Mouse (Mus musculus): ENCODE results near the gene Arhgap30. TPM values are rescaled to one million over a fixed set of nuclear protein-coding genes. Genes with fewer than 3 reads are reported as not detected.

Arhgap30 gene
- polyA plus RNA-seq, 1 experiment from 2014 or later: 1.3 TPM

DNA sequence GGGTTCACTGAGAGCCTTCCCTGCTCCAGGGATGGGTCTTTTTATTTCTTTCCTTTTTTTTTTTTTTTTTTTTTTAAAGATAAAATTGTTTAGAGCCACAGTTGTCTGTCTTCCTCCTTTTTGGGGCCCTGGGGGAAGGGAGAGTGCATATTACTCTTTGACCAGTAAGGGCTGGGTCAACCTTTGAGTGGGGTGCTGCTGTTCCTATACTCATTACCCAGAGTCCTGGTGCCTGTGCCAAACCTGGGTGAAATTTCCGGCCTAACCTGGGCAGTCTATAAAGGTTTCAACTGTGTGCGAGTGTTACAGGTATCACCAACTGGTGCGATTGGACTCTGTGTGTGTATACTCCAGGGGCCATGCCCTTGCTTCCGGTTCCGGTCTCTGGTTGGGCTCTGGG, 29.9 kb downstream of the Arhgap30 start, which contains the start of gene Tstd1:
TSS of gene Tstd1 (plus strand) at position 213 of the 400 bp plus-strand sequence.
- peak; percentile 41; the same call in 1 of the 2 replicates for ATAC-seq
- H3K27me3 ChIP-seq (replicated peaks; ENCODE audit: control insufficient read depth, insufficient read depth, low read length): no peaks in the 10 kb centered on the region
- no peaks in the 10 kb centered on the region for H3K4me1 ChIP-seq (replicated peaks; ENCODE audit: control insufficient read depth, insufficient read depth, low read length)
- no peaks in the 10 kb centered on the region for H3K9me3 ChIP-seq (ENCODE audit: control insufficient read depth)
- TF ChIP-seq CTCF (IDR thresholded peaks at IDR 0.05; ENCODE audit: low read depth): no peak
- WGBS: 83% methylated on average over 5 of the region's 5 CpGs
- no peak within 1 kb of the TSS for H3K9ac ChIP-seq (ENCODE audit: low read depth, low read length)
- peaks cover 55% of the 10 kb centered on the region for H3K36me3 ChIP-seq (ENCODE audit: control insufficient read depth, insufficient read depth)
- no peak within 1 kb of the TSS for H3K4me3 ChIP-seq (ENCODE audit: low read depth, low read length)
- no peak within 1 kb of the TSS for H3K4me2 ChIP-seq (replicated peaks; ENCODE audit: low read depth)
- H3K27ac ChIP-seq (ENCODE audit: low read depth, low read length): no peak within 1 kb of the TSS

DNA sequence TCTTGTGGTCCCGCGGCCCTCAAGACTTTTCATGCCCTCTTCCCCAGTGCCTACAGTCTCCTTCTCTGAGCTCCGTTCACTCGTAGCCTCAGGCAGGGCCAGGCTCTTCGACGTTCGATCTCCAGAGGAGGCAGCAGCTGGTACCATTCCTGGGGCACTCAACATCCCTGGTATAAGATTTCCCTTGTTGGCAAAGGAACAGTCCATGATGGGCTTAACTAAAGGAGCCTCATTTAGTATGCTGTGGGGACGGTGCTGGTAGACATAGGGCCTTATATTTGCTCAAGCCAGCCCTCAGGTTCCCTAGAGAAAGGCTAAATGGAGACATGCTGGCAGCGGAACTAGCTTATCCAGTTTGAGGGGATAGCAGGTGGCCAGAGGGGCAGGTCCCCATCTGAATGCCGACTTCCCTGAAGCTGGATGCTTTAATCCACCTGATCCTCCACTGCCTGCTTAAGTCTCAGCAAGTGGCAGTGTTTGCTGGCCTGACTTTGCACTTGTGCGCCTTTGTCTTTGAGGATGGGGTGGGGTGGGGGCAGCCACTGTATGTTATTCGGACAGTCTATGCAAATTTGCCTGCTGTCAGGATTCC, 30.6 kb downstream of the Arhgap30 start:
- TF ChIP-seq CTCF (IDR thresholded peaks at IDR 0.05; ENCODE audit: low read depth): no peak
- Histone ChIP-seq H3K4me1 (replicated peaks; ENCODE audit: control insufficient read depth, insufficient read depth, low read length) (no peaks in the 10 kb centered on the region), H3K4me2 (replicated peaks; ENCODE audit: low read depth) (no peak overlapping the region), H3K27ac (ENCODE audit: low read depth, low read length) (no peak overlapping the region), H3K27me3 (replicated peaks; ENCODE audit: control insufficient read depth, insufficient read depth, low read length) (no peaks in the 10 kb centered on the region), H3K36me3 (ENCODE audit: control insufficient read depth, insufficient read depth) (peaks cover 55% of the 10 kb centered on the region), H3K4me3 (ENCODE audit: low read depth, low read length) (no peak overlapping the region), H3K9ac (ENCODE audit: low read depth, low read length) (no peak overlapping the region), H3K9me3 (ENCODE audit: control insufficient read depth) (no peaks in the 10 kb centered on the region)
- ATAC-seq: no peak
- 76% methylated on average over 12 of the region's 12 CpGs for WGBS

DNA sequence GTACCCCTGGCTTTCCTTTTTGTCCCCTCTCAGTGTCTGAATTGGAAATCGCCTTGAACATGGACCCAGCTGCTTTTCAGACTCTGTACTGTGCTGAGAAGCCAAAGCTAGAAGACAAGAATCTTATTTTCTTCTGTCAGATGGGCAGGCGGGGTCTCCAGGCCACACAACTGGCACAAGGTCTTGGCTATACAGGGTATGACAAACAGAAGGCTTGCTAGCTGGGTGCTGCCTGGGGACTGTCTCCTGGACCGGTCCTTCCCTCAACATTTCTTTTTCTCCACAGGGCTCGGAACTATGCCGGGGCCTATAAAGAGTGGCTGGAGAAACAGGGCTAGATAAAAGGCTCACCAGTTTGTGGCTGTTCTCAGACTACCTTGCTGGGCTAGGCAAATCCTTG, 31.2 kb downstream of the Arhgap30 start:
- TF ChIP-seq CTCF (IDR thresholded peaks at IDR 0.05; ENCODE audit: low read depth): no peak
- no peak for ATAC-seq
- WGBS: 89% methylated on average over 5 of the region's 5 CpGs
- Histone ChIP-seq H3K9ac (ENCODE audit: low read depth, low read length) (no peak overlapping the region), H3K4me1 (replicated peaks; ENCODE audit: control insufficient read depth, insufficient read depth, low read length) (no peaks in the 10 kb centered on the region), H3K4me3 (ENCODE audit: low read depth, low read length) (no peak overlapping the region), H3K9me3 (ENCODE audit: control insufficient read depth) (no peaks in the 10 kb centered on the region), H3K36me3 (ENCODE audit: control insufficient read depth, insufficient read depth) (peaks cover 55% of the 10 kb centered on the region), H3K27ac (ENCODE audit: low read depth, low read length) (no peak overlapping the region), H3K27me3 (replicated peaks; ENCODE audit: control insufficient read depth, insufficient read depth, low read length) (no peaks in the 10 kb centered on the region), H3K4me2 (replicated peaks; ENCODE audit: low read depth) (no peak overlapping the region)

DNA sequence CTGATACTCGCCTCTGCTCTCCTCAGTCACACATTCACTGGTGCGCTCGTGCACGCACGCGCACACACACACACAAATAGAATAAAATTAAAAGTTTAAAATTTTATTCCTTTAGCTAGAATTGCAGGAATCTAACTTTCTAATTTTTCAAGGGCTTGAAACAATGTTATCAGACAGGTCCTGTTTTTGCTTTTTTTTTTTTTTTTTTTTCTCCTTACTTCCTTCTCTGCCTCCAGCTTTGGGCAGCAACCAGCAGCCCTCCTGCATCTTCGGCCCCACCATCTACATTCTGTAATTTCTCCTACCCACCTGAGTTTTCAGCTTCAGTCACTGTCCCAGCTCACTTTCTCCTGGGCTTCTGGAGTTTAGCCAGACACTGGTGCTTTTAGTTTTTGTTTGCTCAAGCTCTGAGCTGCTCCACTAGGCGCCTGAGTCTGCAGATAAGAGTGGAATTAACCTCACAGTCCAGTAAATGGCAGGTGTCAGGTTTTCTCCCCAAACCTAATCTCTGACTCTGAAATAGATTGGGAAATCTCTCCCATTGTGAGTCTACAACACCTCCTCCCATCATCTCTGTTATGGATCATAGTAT, 33.8 kb downstream of the Arhgap30 start:
- ATAC-seq: no peak
- Histone ChIP-seq H3K4me3 (ENCODE audit: low read depth, low read length) (no peak overlapping the region), H3K27me3 (replicated peaks; ENCODE audit: control insufficient read depth, insufficient read depth, low read length) (no peaks in the 10 kb centered on the region), H3K36me3 (ENCODE audit: control insufficient read depth, insufficient read depth) (peaks cover 31% of the 10 kb centered on the region), H3K9me3 (ENCODE audit: control insufficient read depth) (no peaks in the 10 kb centered on the region), H3K27ac (ENCODE audit: low read depth, low read length) (no peak overlapping the region), H3K4me2 (replicated peaks; ENCODE audit: low read depth) (no peak overlapping the region), H3K9ac (ENCODE audit: low read depth, low read length) (no peak overlapping the region), H3K4me1 (replicated peaks; ENCODE audit: control insufficient read depth, insufficient read depth, low read length) (no peaks in the 10 kb centered on the region)
- 70% methylated on average over 8 of the region's 8 CpGs for WGBS
- no peak for TF ChIP-seq CTCF (IDR thresholded peaks at IDR 0.05; ENCODE audit: low read depth)

DNA sequence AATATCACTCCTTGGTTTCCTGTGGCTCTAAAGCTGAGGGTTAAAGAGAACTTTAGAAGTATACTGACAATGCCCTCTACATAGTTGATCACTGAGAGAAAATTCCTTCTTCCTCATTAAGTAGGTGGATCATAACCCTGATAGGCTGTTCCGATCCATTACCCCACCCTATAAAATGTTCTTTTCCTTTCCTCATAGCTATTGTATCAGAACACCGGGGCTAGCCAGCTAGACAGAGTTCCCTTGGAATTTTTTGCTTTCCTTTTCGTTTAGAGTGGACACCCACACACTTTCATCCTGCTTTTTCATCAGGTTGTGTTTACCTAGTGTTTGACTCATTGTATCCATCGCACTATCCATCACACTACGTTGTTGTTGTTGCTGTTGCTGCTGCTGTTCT, 35.9 kb downstream of the Arhgap30 start:
- Histone ChIP-seq H3K36me3 (ENCODE audit: control insufficient read depth, insufficient read depth) (peaks cover 11% of the 10 kb centered on the region), H3K27me3 (replicated peaks; ENCODE audit: control insufficient read depth, insufficient read depth, low read length) (no peaks in the 10 kb centered on the region), H3K4me2 (replicated peaks; ENCODE audit: low read depth) (peak overlapping the region; percentile 35; the same call in 1 of the 2 replicates), H3K27ac (ENCODE audit: low read depth, low read length) (no peak overlapping the region), H3K4me1 (replicated peaks; ENCODE audit: control insufficient read depth, insufficient read depth, low read length) (no peaks in the 10 kb centered on the region), H3K9me3 (ENCODE audit: control insufficient read depth) (no peaks in the 10 kb centered on the region), H3K4me3 (ENCODE audit: low read depth, low read length) (no peak overlapping the region), H3K9ac (ENCODE audit: low read depth, low read length) (no peak overlapping the region)
- no peak for TF ChIP-seq CTCF (IDR thresholded peaks at IDR 0.05; ENCODE audit: low read depth)
- WGBS: 27% methylated on average over 5 of the region's 5 CpGs
- peak; percentile 59; the same call in 1 of the 2 replicates for ATAC-seq

DNA sequence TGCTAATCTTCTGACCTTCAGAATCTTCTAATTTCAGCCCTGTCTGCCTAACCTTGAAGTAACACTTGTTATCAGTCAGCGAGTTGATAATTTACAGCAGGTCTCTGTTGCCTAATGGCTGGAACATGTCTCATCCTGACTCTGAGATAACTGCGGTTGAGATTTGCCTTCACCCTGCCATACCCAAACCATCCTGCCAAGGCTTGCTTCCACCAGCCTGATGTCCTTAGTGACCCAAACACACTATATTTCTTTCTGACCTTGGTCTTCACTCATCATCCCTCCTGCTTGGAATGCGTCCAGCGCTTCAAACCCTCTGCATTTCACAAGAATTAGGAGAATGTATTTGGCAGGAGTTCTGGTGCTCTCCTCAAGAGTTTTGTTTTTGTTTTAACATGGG, 36.4 kb downstream of the Arhgap30 start:
- no peaks in the 10 kb centered on the region for H3K27me3 ChIP-seq (replicated peaks; ENCODE audit: control insufficient read depth, insufficient read depth, low read length)
- H3K9ac ChIP-seq (ENCODE audit: low read depth, low read length): no peak overlapping the region
- no peaks in the 10 kb centered on the region for H3K9me3 ChIP-seq (ENCODE audit: control insufficient read depth)
- TF ChIP-seq CTCF (IDR thresholded peaks at IDR 0.05; ENCODE audit: low read depth): no peak
- peak; percentile 58 for ATAC-seq
- H3K4me2 ChIP-seq (replicated peaks; ENCODE audit: low read depth): peak overlapping the region; percentile 35; the same call in 1 of the 2 replicates
- peaks cover 8% of the 10 kb centered on the region; the same call in 1 of the 2 replicates for H3K36me3 ChIP-seq (ENCODE audit: control insufficient read depth, insufficient read depth)
- H3K4me3 ChIP-seq (ENCODE audit: low read depth, low read length): no peak overlapping the region
- H3K4me1 ChIP-seq (replicated peaks; ENCODE audit: control insufficient read depth, insufficient read depth, low read length): no peaks in the 10 kb centered on the region
- 27% methylated on average over 4 of the region's 4 CpGs for WGBS
- H3K27ac ChIP-seq (ENCODE audit: low read depth, low read length): no peak overlapping the region
